ENCODE assay signal across 23 mouse cellular contexts in genomic region chr4:24801343-24801742, GRCm38 (mm10). TPM values are rescaled to one million over a fixed set of nuclear protein-coding genes. Genes with fewer than 3 reads are reported as not detected.
A peak's percentile ranks its signal among the peaks of the same experiment; 100 is the strongest.
DNase-seq lines count a peak whose midpoint lies in the region; ATAC-seq and TF ChIP-seq lines count a peak whose summit lies in the region.
"Had no signal": no experiment of that assay in that cellular context is flagged by ENCODE, and none has a peak within 500 bp of the region (broad histone marks: within the 10 kb centered on the region; RNA-seq: fewer than 3 reads in every experiment).

No protein-coding gene starts in this region.

- peak; percentile 28; the same call in 1 of the 2 replicates for ATAC-seq in forebrain, embryonic 13.5 days
- ATAC-seq in forebrain, embryonic 12.5 days (ENCODE audit: low FRiP score) = no peak
- ATAC-seq in forebrain, postnatal 0 days = peak; percentile 58
- ATAC-seq in forebrain, embryonic 14.5 days = no peak
- ATAC-seq in neural tube, embryonic 15.5 days (ENCODE audit: low FRiP score) = 0 out of 2 replicates have a peak, but pooled peaks have one; percentile 7
- ATAC-seq: activated CD4-positive, CD25-positive, alpha-beta regulatory T cell, adult 4 months; hindbrain, embryonic 16.5 days; inflammation-experienced regulatory T-cells, adult 6 months; intestine, embryonic 16.5 days had no signal

- H3K4me1 ChIP-seq in forebrain, embryonic 13.5 days = no peaks in the 10 kb centered on the region
- H3K4me1 ChIP-seq in forebrain, embryonic 12.5 days = no peaks in the 10 kb centered on the region
- no peaks in the 10 kb centered on the region for H3K4me1 ChIP-seq in forebrain, postnatal 0 days (ENCODE audit: insufficient read depth)
- no peaks in the 10 kb centered on the region; the same call in 1 of the 2 replicates for H3K4me1 ChIP-seq in forebrain, embryonic 14.5 days (ENCODE audit: control insufficient read depth, insufficient read depth, low read length)
- H3K4me1 ChIP-seq in neural tube, embryonic 15.5 days = peaks cover 4% of the 10 kb centered on the region
- H3K4me1 ChIP-seq: heart, embryonic 12.5 days; heart, embryonic 15.5 days had no signal

- H3K4me3 ChIP-seq in forebrain, embryonic 13.5 days = no peak overlapping the region
- no peak overlapping the region for H3K4me3 ChIP-seq in forebrain, embryonic 12.5 days (replicated peaks)
- H3K4me3 ChIP-seq in forebrain, postnatal 0 days (ENCODE audit: low read depth, low read length) = no peak overlapping the region
- no peak overlapping the region for H3K4me3 ChIP-seq in forebrain, embryonic 14.5 days (ENCODE audit: low read depth, low read length)
- no peak overlapping the region for H3K4me3 ChIP-seq in layer of hippocampus, adult 2 months
- no peak overlapping the region for H3K4me3 ChIP-seq in neural tube, embryonic 15.5 days (replicated peaks)
- H3K4me3 ChIP-seq: heart, embryonic 12.5 days; heart, embryonic 15.5 days had no signal

- TF ChIP-seq CTCF in forebrain, postnatal 0 days (IDR thresholded peaks at IDR 0.05; ENCODE audit: low read depth) = no peak
- no peak for TF ChIP-seq CTCF in layer of hippocampus, adult 2 months (conservative IDR thresholded peaks at IDR 0.05)

- no peak overlapping the region for H3K9ac ChIP-seq in forebrain, embryonic 13.5 days
- no peak overlapping the region for H3K9ac ChIP-seq in forebrain, embryonic 12.5 days
- no peak overlapping the region for H3K9ac ChIP-seq in forebrain, postnatal 0 days
- no peak overlapping the region for H3K9ac ChIP-seq in forebrain, embryonic 14.5 days (ENCODE audit: low read length)
- H3K9ac ChIP-seq in neural tube, embryonic 15.5 days (replicated peaks) = no peak overlapping the region
- H3K9ac ChIP-seq: heart, embryonic 12.5 days; heart, embryonic 15.5 days had no signal

- no peaks in the 10 kb centered on the region for H3K9me3 ChIP-seq in forebrain, embryonic 13.5 days (replicated peaks)
- no peaks in the 10 kb centered on the region for H3K9me3 ChIP-seq in forebrain, embryonic 12.5 days
- H3K9me3 ChIP-seq in forebrain, postnatal 0 days (ENCODE audit: low read length) = no peaks in the 10 kb centered on the region
- H3K9me3 ChIP-seq in forebrain, embryonic 14.5 days (replicated peaks; ENCODE audit: control insufficient read depth, low read length) = no peaks in the 10 kb centered on the region
- H3K9me3 ChIP-seq in neural tube, embryonic 15.5 days (replicated peaks) = no peaks in the 10 kb centered on the region
- H3K9me3 ChIP-seq: heart, embryonic 12.5 days; heart, embryonic 15.5 days had no signal

- no peaks in the 10 kb centered on the region for H3K27me3 ChIP-seq in forebrain, embryonic 13.5 days
- no peaks in the 10 kb centered on the region; the same call in 1 of the 2 replicates for H3K27me3 ChIP-seq in forebrain, embryonic 12.5 days
- H3K27me3 ChIP-seq in forebrain, postnatal 0 days (ENCODE audit: insufficient read depth, low read length) = no peaks in the 10 kb centered on the region
- H3K27me3 ChIP-seq in forebrain, embryonic 14.5 days (replicated peaks; ENCODE audit: control insufficient read depth, insufficient read depth, low read length) = no peaks in the 10 kb centered on the region
- H3K27me3 ChIP-seq in neural tube, embryonic 15.5 days (replicated peaks) = no peaks in the 10 kb centered on the region
- H3K27me3 ChIP-seq: heart, embryonic 12.5 days; heart, embryonic 15.5 days had no signal

- H3K27ac ChIP-seq in forebrain, embryonic 13.5 days = no peak overlapping the region
- no peak overlapping the region for H3K27ac ChIP-seq in forebrain, embryonic 12.5 days
- H3K27ac ChIP-seq in forebrain, postnatal 0 days (ENCODE audit: low read depth, low read length) = no peak overlapping the region
- H3K27ac ChIP-seq in forebrain, embryonic 14.5 days (ENCODE audit: low read depth, low read length) = no peak overlapping the region
- H3K27ac ChIP-seq in layer of hippocampus, adult 2 months = peak overlapping the region; percentile 53
- no peak overlapping the region for H3K27ac ChIP-seq in neural tube, embryonic 15.5 days (replicated peaks)
- H3K27ac ChIP-seq: heart, embryonic 15.5 days had no signal

- peak; percentile 30 for DNase-seq in forebrain, postnatal 0 days
- DNase-seq in forebrain, embryonic 14.5 days (ENCODE audit: low spot score) = no peak
- no peak for DNase-seq in layer of hippocampus, adult 2 months (ENCODE audit: low spot score in 2 of 2)
- no peak for DNase-seq in layer of hippocampus, adult 8-10 months (ENCODE audit: low spot score in 2 of 2)
- no peak for DNase-seq in natural killer cell, adult 2 months (ENCODE audit: low spot score in 2 of 2)
- DNase-seq: adrenal gland, adult 8-10 months; adrenal gland, postnatal 25 days; cerebellum, adult 18-20 months; cerebellum, adult 9-10 months; cerebellum, postnatal 14 days; gastrocnemius, postnatal 25 days; heart, adult 18-20 months; heart, postnatal 10 days; heart, postnatal 36 days had no signal

- H3K4me2 ChIP-seq in forebrain, embryonic 13.5 days = no peak overlapping the region
- H3K4me2 ChIP-seq in forebrain, embryonic 12.5 days = no peak overlapping the region
- H3K4me2 ChIP-seq in forebrain, postnatal 0 days (ENCODE audit: low read depth) = no peak overlapping the region
- H3K4me2 ChIP-seq in forebrain, embryonic 14.5 days (ENCODE audit: low read length) = no peak overlapping the region
- H3K4me2 ChIP-seq in neural tube, embryonic 15.5 days = no peak overlapping the region
- H3K4me2 ChIP-seq: heart, embryonic 12.5 days; heart, embryonic 15.5 days had no signal

- 72% methylated on average over 2 of the region's 2 CpGs for WGBS in forebrain, embryonic 13.5 days
- 49% methylated on average over 2 of the region's 2 CpGs for WGBS in forebrain, embryonic 12.5 days
- WGBS in forebrain, postnatal 0 days = 17% methylated on average over 2 of the region's 2 CpGs
- 61% methylated on average over 2 of the region's 2 CpGs for WGBS in forebrain, embryonic 14.5 days
- 42% methylated on average over 2 of the region's 2 CpGs for WGBS in neural tube, embryonic 15.5 days

- no peaks in the 10 kb centered on the region for H3K36me3 ChIP-seq in forebrain, embryonic 13.5 days (ENCODE audit: poor library complexity, severe bottlenecking)
- H3K36me3 ChIP-seq in forebrain, embryonic 12.5 days (replicated peaks) = no peaks in the 10 kb centered on the region
- no peaks in the 10 kb centered on the region; the same call in 1 of the 2 replicates for H3K36me3 ChIP-seq in forebrain, postnatal 0 days (ENCODE audit: insufficient read depth)
- H3K36me3 ChIP-seq in forebrain, embryonic 14.5 days (ENCODE audit: control insufficient read depth, insufficient read depth, low read length) = no peaks in the 10 kb centered on the region
- H3K36me3 ChIP-seq in neural tube, embryonic 15.5 days = no peaks in the 10 kb centered on the region
- H3K36me3 ChIP-seq: heart, embryonic 12.5 days; heart, embryonic 15.5 days had no signal

RNA-seq across cellular contexts. Expression of gene Klhl32, which starts 49.6 kb away (rescaled TPM):
- 12.3 and 16.7 TPM in 2 replicates for polyA plus RNA-seq in forebrain, embryonic 13.5 days (2015; fragmentation: Nextera tagmentation; extraction: Ambion mirVana)
- 10.5 and 11.6 TPM in 2 replicates for polyA plus RNA-seq in forebrain, embryonic 12.5 days (2016; fragmentation: Nextera tagmentation; extraction: Ambion mirVana)
- 18.8 and 20.5 TPM in 2 replicates for total RNA-seq in forebrain, postnatal 0 days (2014; rRNA removed)
- 18.9 and 29.6 TPM in 2 replicates for polyA plus RNA-seq in forebrain, postnatal 0 days (2015; fragmentation: Nextera tagmentation; extraction: Ambion mirVana)
- 12.0 and 16.6 TPM in 2 replicates for polyA plus RNA-seq in forebrain, embryonic 14.5 days (2014; fragmentation: Nextera tagmentation; extraction: Ambion mirVana)
- total RNA-seq in layer of hippocampus, adult 2 months (2021) = 10 to 100 TPM; 15.6 to 17.5 TPM
- 10 to 100 TPM; 16.5 to 20.4 (median 18.2) TPM for total RNA-seq in layer of hippocampus, adult 8-10 months (2022)
- polyA plus RNA-seq in neural tube, embryonic 15.5 days (2015; fragmentation: Nextera tagmentation; extraction: Ambion mirVana) = 33.9 and 36.0 TPM in 2 replicates

Comparison
In these comparisons a context has a peak if more than half of its experiments do, and no peak if none do; other contexts are left out.
1. ATAC-seq: peak in forebrain, embryonic 13.5 days (single experiment), forebrain, postnatal 0 days (single experiment) and neural tube, embryonic 15.5 days (single experiment); none in forebrain, embryonic 12.5 days (single experiment) and forebrain, embryonic 14.5 days (single experiment).